Mouse (Mus musculus): ENCODE data around the gene Olfr1216.

DNA sequence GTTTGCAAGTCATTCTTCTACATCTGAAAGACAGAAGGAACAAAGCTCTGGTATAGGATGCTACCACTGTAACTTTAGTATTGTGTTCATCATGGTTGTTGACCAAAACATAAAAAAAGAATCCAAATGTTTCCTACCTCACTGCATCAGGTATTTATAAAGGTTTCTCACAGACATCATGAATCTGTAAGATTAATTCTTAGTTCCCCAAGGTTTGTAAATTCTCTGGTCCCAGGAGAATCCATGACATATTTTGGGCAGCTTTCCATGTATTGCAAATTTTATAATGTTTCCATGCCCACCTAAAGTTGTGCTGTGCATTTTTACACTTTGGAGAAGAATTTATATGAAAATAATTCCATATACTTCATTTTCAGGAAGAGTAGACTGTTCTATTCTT, 42.9 kb upstream of the Olfr1216 start, which contains the start of gene Olfr1218:
- TF ChIP-seq CTCF (IDR thresholded peaks at IDR 0.05; ENCODE audit: insufficient read depth, low read length) (no peak), POLR2A (IDR thresholded peaks at IDR 0.05; ENCODE audit: borderline replicate concordance, extremely low read depth, low read depth, low read length) (no peak)
